Mouse (Mus musculus) layer of hippocampus, adult 2 months (tissue): ENCODE measurements around the gene Enox1. TPM values are rescaled to one million over a fixed set of nuclear protein-coding genes. Genes with fewer than 3 reads are reported as not detected.
A peak's percentile ranks its signal among the peaks of the same experiment; 100 is the strongest.
"Not testable (repeated sequence)": the region's sequence is repeated elsewhere in the genome, so short reads cannot be mapped to it uniquely, and the experiment has no call there.

Experiments
- DNase-seq, 2 experiments: peaks; one replicate each; pipeline ENCODE4 v3.0.0; 2022; ENCODE audit warnings: low spot score in 2 of 2
- H3K27ac ChIP-seq: fragments of 200-600 bp; 2 replicates; pipeline ENCODE4 v1.8.1; 2022
- H3K4me3 ChIP-seq: fragments of 200-600 bp; 2 replicates; pipeline ENCODE4 v1.8.1; 2022; ENCODE audit warnings: mild to moderate bottlenecking
- CTCF ChIP-seq: fragments of 200-600 bp; conservative IDR thresholded peaks from 2 replicates; pipeline ENCODE4 v1.8.1; 2022; ENCODE audit warnings: antibody characterized with exemption, mild to moderate bottlenecking, moderate library complexity
- long read RNA-seq, 2 experiments: library from polyadenylated mRNA; stranded (forward); transcript quantifications; one replicate each; pipeline ENCODE4 v2.0.0; 2021; ENCODE audit warnings: borderline mapping rate in 2 of 2
- total RNA-seq, 2 experiments: library from RNA; stranded (reverse); gene quantifications; 2 replicates each; pipeline ENCODE4 v1.2.3; 2021

The Enox1 gene
- total RNA-seq, result 10 to 100 TPM; 61.3 to 67.7 TPM
- long read RNA-seq, experiment 1, partial matches to known transcripts, result 3 of 16 reads
- long read RNA-seq, experiment 1, other reads (novel, unspliced or antisense), result 13 of 16 reads
- long read RNA-seq, experiment 2, partial matches to known transcripts, result 3 of 37 reads
- long read RNA-seq, experiment 2, other reads (novel, unspliced or antisense), result 31 of 37 reads

GRCm38 (mm10) chr14:77156222-77156910, at the start of gene Enox1:
Gene Enox1, plus strand, starts transcription at chr14:77156763.
- TF ChIP-seq CTCF, result peak; percentile 46
- peak within 1 kb of the TSS; percentile 93 for H3K27ac ChIP-seq
- H3K4me3 ChIP-seq, result peak within 1 kb of the TSS; percentile 89
- peak; percentile 84 for DNase-seq

GRCm38 (mm10) chr14:77110622-77111021, 45.9 kb upstream of the Enox1 start:
- not testable (repeated sequence) for H3K4me3 ChIP-seq, DNase-seq, H3K27ac ChIP-seq

DNA sequence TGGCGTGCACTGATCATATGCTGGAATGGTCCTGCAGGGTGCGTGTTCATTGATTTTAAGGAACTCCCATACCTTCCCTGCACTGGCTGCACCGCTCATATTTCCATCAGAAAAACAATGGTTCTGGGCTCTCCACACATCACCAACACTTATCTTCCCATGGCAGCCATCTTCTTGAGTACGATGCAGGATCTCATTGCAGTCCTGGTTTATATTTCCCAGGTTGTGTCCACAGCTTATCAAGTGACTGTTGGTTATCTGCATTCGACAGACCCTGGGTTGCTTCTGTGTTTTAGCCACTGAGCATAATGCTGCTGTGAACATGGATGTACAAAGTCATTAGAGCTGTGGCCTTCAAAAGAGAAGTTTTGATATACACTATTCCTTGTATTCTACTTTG, 26.0 kb upstream of the Enox1 start:
- H3K4me3 ChIP-seq, result no peak overlapping the region
- no peak for DNase-seq
- H3K27ac ChIP-seq, result no peak overlapping the region
- TF ChIP-seq CTCF, result no peak

GRCm38 (mm10) chr14:77136936-77137335, 19.6 kb upstream of the Enox1 start:
- TF ChIP-seq CTCF, result no peak
- Histone ChIP-seq H3K4me3 (no peak overlapping the region), H3K27ac (no peak overlapping the region)
- DNase-seq, result no peak

DNA sequence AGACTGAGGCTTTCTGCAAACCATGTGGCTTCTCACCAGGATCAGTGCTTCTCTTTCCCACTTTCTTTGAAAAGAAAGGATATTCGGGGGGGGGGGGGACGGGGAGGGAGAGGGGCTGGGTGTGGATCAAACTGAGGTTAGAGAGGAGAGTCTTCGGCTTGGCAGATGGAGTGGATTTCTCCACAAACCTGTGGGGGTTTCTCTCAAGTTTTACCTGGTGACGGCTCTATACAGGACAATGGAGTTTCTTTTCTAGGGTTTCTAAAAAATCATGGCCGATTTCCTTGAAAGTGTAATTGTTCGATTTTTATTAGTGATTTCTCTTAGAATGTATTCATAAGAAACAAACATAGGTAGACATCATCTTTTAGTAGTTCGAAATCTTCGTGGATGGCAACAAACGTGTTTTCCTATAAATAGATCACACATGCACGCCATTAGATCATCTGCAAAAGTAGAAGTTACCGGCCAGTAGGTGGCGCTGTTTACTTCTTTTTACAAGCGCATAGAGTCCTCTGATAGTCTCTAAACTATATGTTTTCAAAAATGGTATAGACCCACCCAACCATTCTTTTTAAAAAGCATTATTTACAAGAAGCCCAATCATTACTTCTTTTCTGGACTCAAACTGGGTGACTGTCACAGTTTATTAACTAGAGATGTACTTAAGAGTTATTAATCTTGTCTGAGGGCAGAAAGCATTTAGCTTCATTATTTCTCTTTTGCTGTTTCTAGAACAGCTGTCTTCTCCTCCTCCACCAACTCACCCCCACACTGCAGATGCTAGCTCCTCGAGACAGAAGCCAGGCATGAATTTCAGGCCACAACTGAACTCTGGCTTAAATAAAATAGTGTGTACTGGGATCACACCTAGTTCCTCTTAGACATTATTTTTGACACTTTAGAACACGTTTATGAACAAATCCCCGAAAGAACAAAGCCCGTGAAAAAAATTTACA, 15.0 kb upstream of the Enox1 start:
- peak; percentile 68 to 83 for DNase-seq
- Histone ChIP-seq H3K27ac (peak overlapping the region; percentile 29; the same call in 1 of the 2 replicates), H3K4me3 (peak overlapping the region; percentile 39)
- peak; percentile 88 for TF ChIP-seq CTCF

DNA sequence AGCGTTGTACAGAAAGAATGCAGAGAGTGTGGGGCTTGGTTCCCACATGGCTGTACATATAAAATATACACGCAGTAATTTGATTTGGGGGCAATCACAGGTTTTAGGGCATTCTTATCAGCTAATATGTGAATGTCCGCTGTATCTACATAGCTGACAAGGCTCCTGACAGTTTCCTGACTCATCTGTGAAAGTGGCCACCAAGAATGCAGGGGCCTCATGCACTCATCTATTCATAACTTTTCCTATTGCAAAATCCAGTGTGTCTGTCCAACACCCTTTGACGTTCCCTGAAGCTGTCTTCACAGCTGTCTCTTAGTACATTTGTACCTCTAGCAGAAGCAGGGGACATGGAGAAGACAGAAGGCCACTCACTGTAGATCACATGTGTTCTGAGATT, 11.5 kb upstream of the Enox1 start:
- TF ChIP-seq CTCF, result no peak
- DNase-seq, result no peak
- H3K27ac ChIP-seq, result no peak overlapping the region
- no peak overlapping the region for H3K4me3 ChIP-seq

GRCm38 (mm10) chr14:77147635-77148034, 8.9 kb upstream of the Enox1 start:
- H3K4me3 ChIP-seq, result no peak overlapping the region
- no peak overlapping the region for H3K27ac ChIP-seq
- TF ChIP-seq CTCF, result no peak
- no peak for DNase-seq

DNA sequence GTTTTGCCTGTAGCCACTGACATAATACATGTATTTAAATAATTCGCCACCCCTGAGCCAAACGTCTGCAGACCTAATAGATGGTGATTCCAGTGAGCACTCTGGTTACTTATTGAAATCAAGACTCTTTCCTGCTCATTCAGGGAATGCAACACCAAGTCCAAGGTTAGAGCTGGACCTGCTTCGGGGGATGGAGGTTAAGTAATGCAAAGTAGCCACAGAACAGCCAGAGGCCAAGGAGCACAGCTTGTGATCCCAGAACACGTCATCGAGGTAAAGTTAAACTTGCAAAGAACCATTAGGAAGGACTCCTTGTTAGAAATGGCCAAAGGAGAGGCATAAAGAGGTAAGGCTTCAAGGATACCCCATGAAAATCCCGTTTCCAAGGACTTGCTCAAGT, 6.0 kb upstream of the Enox1 start:
- Histone ChIP-seq H3K4me3 (no peak overlapping the region), H3K27ac (no peak overlapping the region)
- TF ChIP-seq CTCF, result no peak
- DNase-seq, result no peak

DNA sequence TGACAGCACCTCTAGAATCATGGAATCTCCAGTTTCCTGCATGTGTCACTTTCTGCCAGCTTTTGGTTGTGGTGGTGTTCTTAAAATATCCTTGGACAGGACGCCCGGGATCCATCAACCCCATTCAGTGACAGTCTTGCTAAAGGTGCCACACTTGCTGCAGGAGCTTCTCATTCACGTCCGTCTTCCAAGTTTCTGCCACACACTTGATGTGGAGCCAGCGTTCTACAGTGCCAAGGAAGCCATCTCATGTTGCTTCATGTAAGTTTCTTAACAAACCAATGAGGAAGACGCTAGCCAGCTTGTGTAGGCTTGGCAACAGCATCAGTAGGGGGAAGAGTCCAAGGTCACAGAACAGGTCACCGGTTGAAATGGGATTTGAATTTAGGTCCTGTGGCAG, 5.1 kb upstream of the Enox1 start:
- DNase-seq, result no peak
- no peak for TF ChIP-seq CTCF
- no peak overlapping the region for H3K4me3 ChIP-seq
- no peak overlapping the region for H3K27ac ChIP-seq

- peak overlapping the region; percentile 89 for H3K4me3 ChIP-seq
- H3K27ac ChIP-seq, result peak overlapping the region; percentile 93
- DNase-seq, result no peak
- TF ChIP-seq CTCF, result no peak
Observed at GRCm38 (mm10) chr14:77156911-77157504, 445 bp downstream of the Enox1 start.

- TF ChIP-seq CTCF, result no peak
- peak overlapping the region; percentile 89 for H3K4me3 ChIP-seq
- DNase-seq, result peak; percentile 84 to 93
- peak overlapping the region; percentile 93 for H3K27ac ChIP-seq
Observed at GRCm38 (mm10) chr14:77157505-77157911, 945 bp downstream of the Enox1 start.

- TF ChIP-seq CTCF, result peak; percentile 58
- H3K27ac ChIP-seq, result peak overlapping the region; percentile 93
- peak overlapping the region; percentile 89 for H3K4me3 ChIP-seq
- DNase-seq, result peak in 1 of 2 experiments; percentile 43
Observed at GRCm38 (mm10) chr14:77159397-77159796, 2.8 kb downstream of the Enox1 start.

GRCm38 (mm10) chr14:77162496-77162895, 5.9 kb downstream of the Enox1 start:
- no peak for DNase-seq
- no peak overlapping the region for H3K27ac ChIP-seq
- no peak for TF ChIP-seq CTCF
- H3K4me3 ChIP-seq, result no peak overlapping the region
